17 mouse cellular contexts compared by ENCODE assay signal in the genomic region with DNA sequence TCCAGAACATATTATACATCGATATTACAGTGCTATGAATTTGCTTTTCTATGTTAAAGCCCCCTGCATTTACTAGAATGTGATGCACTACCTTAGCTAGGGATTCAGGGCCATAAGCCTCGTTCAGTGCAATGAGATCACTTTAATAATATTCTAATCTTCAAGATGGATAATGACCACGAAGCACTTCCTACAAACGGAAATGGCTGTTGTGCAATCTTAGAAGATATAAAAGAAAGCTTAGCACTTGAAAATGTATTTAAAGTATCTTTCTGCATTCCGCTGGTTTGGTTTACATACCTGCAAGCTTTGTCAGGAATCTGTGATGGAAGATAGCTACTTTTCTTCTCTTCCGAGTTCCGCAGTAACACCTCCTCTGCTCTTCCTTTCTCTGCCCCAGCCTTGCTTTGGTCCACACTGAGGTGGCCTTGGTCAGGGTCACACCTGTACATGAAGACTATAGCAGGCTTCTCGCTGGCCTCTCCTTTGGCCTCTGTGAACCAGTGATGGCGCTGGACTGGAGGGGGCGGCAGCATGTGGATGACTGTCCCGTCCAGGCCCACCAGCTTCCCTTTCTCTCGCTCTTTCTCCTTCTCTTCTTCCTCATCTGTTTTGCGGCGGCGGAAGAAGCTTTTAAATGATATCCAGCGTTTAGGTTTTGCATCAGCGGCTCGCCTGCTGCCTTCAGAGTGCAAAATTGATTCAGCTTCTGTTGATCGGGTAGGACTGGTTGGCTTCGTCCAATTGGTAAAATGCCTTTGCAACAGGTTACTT.
"Had no signal": no experiment of that assay in that cellular context is flagged by ENCODE, and none has a peak within 500 bp of the region (broad histone marks: within the 10 kb centered on the region; RNA-seq: fewer than 3 reads in every experiment).

No protein-coding gene starts in this region.

- H3K4me3 ChIP-seq: kidney, embryonic 15.5 days; limb, embryonic 10.5 days; limb, embryonic 13.5 days; liver, embryonic 13.5 days; neural tube, embryonic 12.5 days; neural tube, embryonic 15.5 days; stomach, embryonic 15.5 days had no signal

- H3K27ac ChIP-seq: kidney, embryonic 15.5 days; limb, embryonic 10.5 days; limb, embryonic 13.5 days; liver, embryonic 13.5 days; neural tube, embryonic 12.5 days; neural tube, embryonic 15.5 days; stomach, embryonic 15.5 days had no signal

- DNase-seq: kidney, adult 8-10 months; kidney, postnatal 10 days; kidney, postnatal 36 days; liver; liver, embryonic 13.5 days; lung, adult 2 months; lung, postnatal 14 days; midbrain, embryonic 14.5 days; right cerebral cortex, adult 18-20 months; right cerebral cortex, postnatal 14 days; spleen, adult 18-20 months had no signal

- H3K4me1 ChIP-seq: kidney, embryonic 15.5 days; limb, embryonic 10.5 days; limb, embryonic 13.5 days; liver, embryonic 13.5 days; neural tube, embryonic 12.5 days; neural tube, embryonic 15.5 days had no signal

- H3K27me3 ChIP-seq: kidney, embryonic 15.5 days; limb, embryonic 13.5 days; liver, embryonic 13.5 days; neural tube, embryonic 12.5 days; neural tube, embryonic 15.5 days; stomach, embryonic 15.5 days had no signal

- H3K36me3 ChIP-seq: neural tube, embryonic 15.5 days had no signal
